Mouse (Mus musculus): ENCODE measurements around the gene Mllt1.

Mllt1 gene

GRCm38 (mm10) chr17:56935363-56936131 is at the start of gene Mllt1:
Gene Mllt1 (minus strand): TSS chr17:56935415.
- DNase-seq (ENCODE audit: low spot score), result peak; percentile 89

- DNase-seq (ENCODE audit: low spot score), result no peak
These were observed 49.7 kb upstream of the Mllt1 start for GRCm38 (mm10) chr17:56984886-56985285.

GRCm38 (mm10) chr17:56982013-56982412 is 46.8 kb upstream of the Mllt1 start, which contains the start of gene Acer1:
Gene Acer1 (minus strand): TSS chr17:56982126.
- DNase-seq (ENCODE audit: low spot score), result no peak

GRCm38 (mm10) chr17:56981049-56981448 is 45.8 kb upstream of the Mllt1 start:
- no peak for DNase-seq (ENCODE audit: low spot score)

GRCm38 (mm10) chr17:56979524-56979923 is 44.3 kb upstream of the Mllt1 start:
- DNase-seq (ENCODE audit: low spot score), result no peak

- no peak for DNase-seq (ENCODE audit: low spot score)
These were observed 41.5 kb upstream of the Mllt1 start for GRCm38 (mm10) chr17:56976531-56977390.

- no peak for DNase-seq (ENCODE audit: low spot score)
These were observed 40.2 kb upstream of the Mllt1 start for GRCm38 (mm10) chr17:56975391-56975790.

- DNase-seq (ENCODE audit: low spot score), result no peak
These were observed 39.6 kb upstream of the Mllt1 start for GRCm38 (mm10) chr17:56974708-56975240.

- DNase-seq (ENCODE audit: low spot score), result no peak
These were observed 38.9 kb upstream of the Mllt1 start for GRCm38 (mm10) chr17:56973956-56974707.

GRCm38 (mm10) chr17:56970081-56970480 is 34.9 kb upstream of the Mllt1 start:
- no peak for DNase-seq (ENCODE audit: low spot score)

- no peak for DNase-seq (ENCODE audit: low spot score)
These were observed 34.1 kb upstream of the Mllt1 start for GRCm38 (mm10) chr17:56969321-56969720.

GRCm38 (mm10) chr17:56963646-56964045 is 28.4 kb upstream of the Mllt1 start:
- DNase-seq (ENCODE audit: low spot score), result no peak

GRCm38 (mm10) chr17:56962642-56963405 is 27.6 kb upstream of the Mllt1 start:
- no peak for DNase-seq (ENCODE audit: low spot score)

GRCm38 (mm10) chr17:56961880-56962279 is 26.7 kb upstream of the Mllt1 start:
- DNase-seq (ENCODE audit: low spot score), result no peak

GRCm38 (mm10) chr17:56958667-56959066 is 23.5 kb upstream of the Mllt1 start:
- DNase-seq (ENCODE audit: low spot score), result no peak

GRCm38 (mm10) chr17:56957763-56958429 is 22.7 kb upstream of the Mllt1 start:
- no peak for DNase-seq (ENCODE audit: low spot score)

- no peak for DNase-seq (ENCODE audit: low spot score)
These were observed 19.7 kb upstream of the Mllt1 start for GRCm38 (mm10) chr17:56954871-56955270.

- DNase-seq (ENCODE audit: low spot score), result no peak
These were observed 17.4 kb upstream of the Mllt1 start for GRCm38 (mm10) chr17:56952639-56953038.

GRCm38 (mm10) chr17:56950915-56951314 is 15.7 kb upstream of the Mllt1 start:
- DNase-seq (ENCODE audit: low spot score), result peak; percentile 53

GRCm38 (mm10) chr17:56938751-56939150 is 3.5 kb upstream of the Mllt1 start:
- DNase-seq (ENCODE audit: low spot score), result no peak

- no peak for DNase-seq (ENCODE audit: low spot score)
These were observed 1.5 kb upstream of the Mllt1 start for GRCm38 (mm10) chr17:56936731-56937130.
